Mouse (Mus musculus): ENCODE measurements at regions not wholly inside any gene's neighbourhood (a gene's known extent, or its start where the extent isn't known, plus 50 kb on each side); places are given as distances from the start of the nearest gene placed in this dataset.

- ATAC-seq (replicated peaks; ENCODE audit: low FRiP score, poor library complexity, severe bottlenecking): no peak
Measured at GRCm38 (mm10) chr10:44751061-44751460, 222.8 kb upstream of the Prdm1 start.

- no peak for ATAC-seq (replicated peaks; ENCODE audit: low FRiP score, poor library complexity, severe bottlenecking)
Measured at GRCm38 (mm10) chr10:44749206-44749605, 220.9 kb upstream of the Prdm1 start.

DNA sequence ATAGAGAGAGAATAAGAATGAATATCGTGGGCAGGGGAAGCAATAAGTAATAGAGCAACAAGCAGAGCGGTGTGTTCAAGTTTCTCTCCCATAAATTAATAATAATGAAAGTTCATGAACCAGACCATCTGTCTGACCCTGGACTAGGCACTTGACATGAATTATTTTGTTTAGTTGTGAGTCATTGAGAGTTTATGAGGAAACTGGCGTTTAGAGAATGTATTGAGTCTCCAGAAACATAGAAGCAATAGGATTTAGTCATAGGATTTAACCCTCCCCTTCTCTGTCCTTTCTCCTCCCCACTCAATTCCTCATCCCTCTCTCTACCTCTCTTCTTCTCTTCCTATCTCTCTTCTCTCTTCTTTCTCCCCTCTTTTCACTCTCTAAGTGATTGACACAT lies 219.1 kb upstream of the Prdm1 start:
- ATAC-seq (replicated peaks; ENCODE audit: low FRiP score, poor library complexity, severe bottlenecking): no peak

DNA sequence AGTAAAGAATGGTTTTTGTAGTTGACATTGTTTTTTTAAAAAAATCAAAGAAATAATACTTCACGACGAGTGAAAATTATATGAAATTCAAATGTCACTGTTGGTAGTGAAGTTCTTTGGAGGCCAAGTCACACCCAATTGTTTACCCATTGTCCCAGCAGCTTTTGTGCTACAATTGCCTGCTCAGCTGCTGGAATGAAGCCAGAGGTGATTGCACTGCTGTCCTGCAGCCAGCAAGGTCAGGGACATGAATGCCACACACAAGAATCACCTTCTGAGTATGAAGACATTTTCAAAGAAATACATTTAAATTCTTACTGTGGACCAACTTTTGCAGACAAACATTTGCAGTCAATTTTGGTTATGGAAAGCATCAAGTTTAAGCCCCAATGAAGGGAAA lies 215.9 kb upstream of the Prdm1 start:
- ATAC-seq (replicated peaks; ENCODE audit: low FRiP score, poor library complexity, severe bottlenecking): no peak

GRCm38 (mm10) chr10:44733641-44734040 lies 205.3 kb upstream of the Prdm1 start:
- no peak for ATAC-seq (replicated peaks; ENCODE audit: low FRiP score, poor library complexity, severe bottlenecking)

- no peak for ATAC-seq (replicated peaks; ENCODE audit: low FRiP score, poor library complexity, severe bottlenecking)
Measured at GRCm38 (mm10) chr10:44730721-44731120, 202.4 kb upstream of the Prdm1 start.

DNA sequence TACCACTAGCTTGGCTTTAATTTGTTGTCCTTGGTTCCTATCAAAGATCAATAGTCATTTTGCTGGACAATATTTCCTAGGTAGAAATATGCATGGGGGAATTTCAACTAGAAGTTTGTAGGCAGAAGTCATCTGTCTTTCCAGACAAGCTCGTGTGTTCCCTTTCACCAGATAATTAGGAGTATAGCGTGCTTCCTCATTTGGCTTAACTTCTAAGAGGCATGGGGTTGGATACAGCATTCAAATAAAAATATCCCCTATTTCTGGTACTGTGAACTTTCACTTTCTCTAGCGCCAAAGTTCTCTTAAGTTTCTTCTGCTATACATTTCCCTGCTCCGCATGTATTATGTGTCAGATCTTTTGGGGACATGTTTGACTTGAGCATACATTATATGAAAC lies 200.7 kb upstream of the Prdm1 start:
- no peak for ATAC-seq (replicated peaks; ENCODE audit: low FRiP score, poor library complexity, severe bottlenecking)

- no peak for ATAC-seq (replicated peaks; ENCODE audit: low FRiP score, poor library complexity, severe bottlenecking)
Measured at GRCm38 (mm10) chr10:44724575-44724974, 196.3 kb upstream of the Prdm1 start.

DNA sequence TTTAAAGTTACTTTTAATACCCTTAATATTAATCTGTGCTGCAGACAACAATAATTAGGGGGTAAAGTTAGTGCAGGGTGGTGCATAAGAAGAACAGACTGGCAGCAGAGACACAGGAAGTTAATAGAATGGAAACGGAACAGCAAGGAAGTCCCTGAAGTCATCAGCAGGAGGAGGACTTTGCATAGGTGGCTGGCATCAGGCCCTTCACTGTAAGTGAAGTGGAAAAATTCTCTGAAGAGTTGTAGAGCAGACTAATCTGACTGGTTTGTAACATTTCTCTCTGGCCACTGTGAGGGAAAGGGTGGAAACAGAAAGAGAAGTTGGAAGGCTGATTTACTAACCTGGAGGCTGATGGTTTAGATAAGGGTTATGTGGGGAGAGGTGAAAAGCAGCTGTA lies 195.5 kb upstream of the Prdm1 start:
- no peak for ATAC-seq (replicated peaks; ENCODE audit: low FRiP score, poor library complexity, severe bottlenecking)

DNA sequence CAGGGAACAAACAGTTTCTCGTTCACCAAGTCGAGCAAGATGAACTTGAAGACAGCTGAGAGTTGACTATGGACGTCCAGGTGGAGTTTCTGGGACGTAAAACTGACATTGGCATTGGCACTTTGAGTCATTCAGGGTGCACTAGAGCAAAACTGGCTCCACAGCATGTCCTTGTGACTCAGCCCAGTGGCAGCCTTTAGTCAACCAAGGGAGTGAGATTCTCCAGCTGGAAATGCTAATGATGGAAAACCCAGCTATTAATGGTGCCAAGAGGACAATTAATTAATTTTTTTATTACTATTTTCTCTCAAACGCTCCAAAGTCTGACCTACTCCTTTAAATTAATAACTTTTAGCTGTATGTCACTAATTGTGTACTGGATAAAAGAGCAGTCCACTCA lies 195.0 kb upstream of the Prdm1 start:
- ATAC-seq (replicated peaks; ENCODE audit: low FRiP score, poor library complexity, severe bottlenecking): no peak

DNA sequence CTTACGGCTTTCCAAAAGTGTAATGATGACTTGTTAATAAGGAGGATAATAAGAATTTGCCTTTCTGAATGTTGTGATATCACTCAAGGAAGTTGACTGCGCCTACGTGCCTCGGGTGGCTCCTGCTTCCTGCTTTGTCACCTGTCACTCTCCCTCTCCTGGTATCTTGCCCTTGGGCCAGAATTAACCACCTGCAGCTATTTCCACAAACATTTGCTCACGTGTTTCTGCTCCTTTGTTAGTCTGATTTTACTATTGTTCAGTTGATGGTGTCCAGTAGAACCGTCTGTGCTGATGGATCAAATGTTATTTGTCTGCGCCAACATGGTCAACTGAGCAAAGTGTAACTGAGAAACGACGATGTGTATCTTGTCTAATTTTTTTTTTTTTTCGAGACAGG lies 193.4 kb upstream of the Prdm1 start:
- ATAC-seq (replicated peaks; ENCODE audit: low FRiP score, poor library complexity, severe bottlenecking): no peak

DNA sequence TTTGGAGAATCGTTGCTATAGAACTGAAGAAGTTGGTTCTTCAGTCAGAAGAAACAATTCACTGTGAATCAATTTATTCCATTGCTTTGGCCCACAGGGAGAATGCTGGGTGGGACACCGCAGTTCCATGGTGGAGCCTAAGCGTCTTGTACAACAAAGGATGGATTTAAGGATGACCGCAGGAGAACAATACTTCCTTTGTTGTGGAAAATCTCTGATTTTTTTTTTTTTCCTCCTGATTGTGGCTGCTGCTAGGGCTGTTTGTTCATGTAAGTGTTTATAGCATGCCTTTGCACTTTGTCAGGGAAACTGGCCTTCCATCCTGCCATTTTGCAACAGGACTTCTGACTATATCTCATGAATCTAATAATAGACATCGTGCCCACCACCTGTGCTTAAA lies 188.3 kb upstream of the Prdm1 start:
- no peak for ATAC-seq (replicated peaks; ENCODE audit: low FRiP score, poor library complexity, severe bottlenecking)

DNA sequence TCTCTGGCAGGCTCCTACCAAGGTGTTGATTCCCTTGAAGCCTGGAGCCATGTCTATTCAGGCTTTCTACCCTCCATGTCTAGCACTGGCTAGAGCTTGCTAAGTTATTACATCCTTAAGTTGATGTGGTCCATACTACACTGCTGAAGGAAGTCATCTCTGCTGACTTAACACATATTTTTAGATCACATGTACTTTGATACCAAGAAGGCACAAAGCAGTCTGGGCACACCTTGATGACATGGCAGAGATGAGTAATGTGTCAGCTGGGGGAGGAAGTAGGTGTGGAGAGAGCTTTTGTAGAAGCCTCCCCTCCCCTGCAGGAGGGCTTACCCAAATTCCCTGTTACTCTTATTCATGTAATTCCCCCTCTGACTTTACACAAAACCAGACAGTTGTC lies 187.6 kb upstream of the Prdm1 start:
- ATAC-seq (replicated peaks; ENCODE audit: low FRiP score, poor library complexity, severe bottlenecking): no peak

DNA sequence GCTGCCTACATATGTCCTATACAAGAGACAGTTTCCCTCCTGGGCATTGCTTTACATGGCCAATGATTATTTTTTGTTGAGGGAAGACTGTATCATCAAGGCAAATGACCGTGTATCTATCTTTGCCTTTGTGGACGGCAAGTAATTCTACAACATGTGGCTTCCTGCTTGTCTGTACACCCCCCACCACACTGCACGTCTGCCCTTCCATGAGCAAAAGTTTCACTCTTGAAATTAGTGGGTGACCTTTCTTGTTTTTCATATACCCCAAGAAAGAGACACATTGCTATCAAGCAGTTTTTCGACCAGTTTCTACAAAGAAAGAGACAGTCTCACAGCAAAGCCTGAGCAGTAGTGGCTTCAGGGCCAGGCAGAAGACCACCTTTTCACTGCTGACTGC lies 180.5 kb upstream of the Prdm1 start:
- ATAC-seq (replicated peaks; ENCODE audit: low FRiP score, poor library complexity, severe bottlenecking): no peak

DNA sequence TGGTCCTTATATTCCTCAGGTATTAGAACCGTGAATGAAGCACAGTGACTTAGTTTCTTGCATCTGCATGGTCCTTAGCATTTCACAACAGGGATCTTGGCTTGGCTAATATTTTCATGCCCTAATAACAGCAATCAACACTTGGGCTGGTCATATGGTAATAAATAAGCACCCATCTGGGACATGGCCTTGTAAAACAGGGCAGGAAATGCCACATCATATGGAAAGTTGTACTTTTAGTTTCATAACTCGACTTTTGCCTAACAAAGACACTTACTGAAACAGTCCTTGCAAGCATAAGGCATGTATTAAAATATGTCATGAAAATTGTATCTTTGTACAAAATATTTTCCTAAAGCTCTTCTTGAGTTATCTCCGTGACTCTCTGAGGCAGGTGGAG lies 175.8 kb upstream of the Prdm1 start:
- no peak for ATAC-seq (replicated peaks; ENCODE audit: low FRiP score, poor library complexity, severe bottlenecking)

GRCm38 (mm10) chr10:44702108-44702507 lies 173.8 kb upstream of the Prdm1 start:
- no peak for ATAC-seq (replicated peaks; ENCODE audit: low FRiP score, poor library complexity, severe bottlenecking)

GRCm38 (mm10) chr10:44699988-44700537 lies 171.8 kb upstream of the Prdm1 start:
- no peak for ATAC-seq (replicated peaks; ENCODE audit: low FRiP score, poor library complexity, severe bottlenecking)

- no peak for ATAC-seq (replicated peaks; ENCODE audit: low FRiP score, poor library complexity, severe bottlenecking)
Measured at GRCm38 (mm10) chr10:44697966-44698365, 169.7 kb upstream of the Prdm1 start.

- no peak for ATAC-seq (replicated peaks; ENCODE audit: low FRiP score, poor library complexity, severe bottlenecking)
Measured at GRCm38 (mm10) chr10:44696973-44697372, 168.7 kb upstream of the Prdm1 start.

DNA sequence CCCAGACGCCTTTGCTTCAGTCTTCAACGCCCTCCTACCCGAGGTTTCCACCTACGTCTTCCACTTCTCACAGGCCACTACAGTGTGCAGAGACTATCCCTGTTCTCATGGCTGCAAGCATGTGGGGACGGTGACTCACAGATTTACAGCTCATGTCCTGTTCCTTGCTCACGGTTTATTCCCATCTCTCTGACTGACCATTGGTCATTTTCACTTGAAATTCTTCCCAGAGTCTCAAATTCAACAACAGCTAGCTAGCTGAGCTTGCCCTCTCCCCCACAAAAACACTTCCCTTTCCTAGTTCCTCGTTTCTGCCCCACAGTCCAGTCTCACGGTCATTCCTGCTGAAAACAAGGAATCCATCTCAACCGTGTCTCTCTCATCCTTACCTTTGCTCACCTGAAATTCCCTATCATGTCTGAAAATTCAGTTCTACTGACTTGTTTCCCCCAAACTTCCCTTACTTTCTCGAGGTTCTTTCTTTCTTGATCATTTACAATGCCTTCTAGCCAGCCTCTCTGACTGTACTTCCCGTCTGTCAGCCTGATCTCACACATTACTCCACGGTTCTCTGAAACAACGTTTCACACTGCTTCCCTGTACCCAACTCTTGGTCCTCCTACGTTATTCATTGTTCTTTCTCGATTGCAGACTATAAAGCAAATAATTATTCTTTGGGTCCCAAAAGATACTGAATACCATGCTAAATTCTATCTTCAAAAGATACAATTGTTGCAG lies 163.5 kb upstream of the Prdm1 start:
- ATAC-seq (replicated peaks; ENCODE audit: low FRiP score, poor library complexity, severe bottlenecking): no peak

DNA sequence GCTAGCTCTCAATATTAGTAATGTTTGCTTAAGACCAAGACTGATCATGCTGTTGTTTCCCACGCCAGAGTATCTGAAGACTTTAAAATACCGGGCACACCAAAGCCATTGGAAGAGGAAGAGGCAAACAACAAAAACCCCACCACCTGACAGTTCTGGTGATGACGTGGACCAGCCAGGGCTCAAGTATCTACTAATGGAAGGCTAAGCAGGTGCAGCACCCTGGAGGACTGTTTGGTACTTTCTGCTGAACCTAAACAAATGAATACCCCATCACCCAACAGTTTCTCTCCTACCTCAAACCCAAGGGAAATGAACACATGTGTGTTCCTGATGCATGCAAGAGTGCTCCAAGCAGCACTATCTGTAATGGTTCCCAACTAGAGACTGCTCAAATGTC lies 160.3 kb upstream of the Prdm1 start:
- no peak for ATAC-seq (replicated peaks; ENCODE audit: low FRiP score, poor library complexity, severe bottlenecking)

GRCm38 (mm10) chr10:44686055-44686454 lies 157.8 kb upstream of the Prdm1 start:
- ATAC-seq (replicated peaks; ENCODE audit: low FRiP score, poor library complexity, severe bottlenecking): no peak
